Mouse (Mus musculus) myocyte (in vitro differentiated cells): ENCODE measurements at regions not wholly inside any gene's neighbourhood (a gene's known extent, or its start where the extent isn't known, plus 50 kb on each side); places are given as distances from the start of the nearest gene placed in this dataset.

ENCODE experiments used
- H3K27me3 ChIP-seq: one replicate; pipeline ENCODE4 v1.6.1; 2011; ENCODE audit not compliant: control insufficient read depth, insufficient read depth, insufficient read length
- H3K36me3 ChIP-seq: one replicate; pipeline ENCODE4 v1.6.1; 2011; ENCODE audit not compliant: control insufficient read depth, insufficient read depth
- H3K4me2 ChIP-seq: one replicate; pipeline ENCODE4 v1.6.1; 2011; ENCODE audit warnings: low read depth, control low read depth
- H3K4me3 ChIP-seq: one replicate; pipeline ENCODE4 v1.5.1; 2011; ENCODE audit warnings: mild to moderate bottlenecking, control low read depth, moderate library complexity
- H3K79me2 ChIP-seq: one replicate; pipeline ENCODE4 v1.6.1; 2011; ENCODE audit not compliant: control insufficient read depth, insufficient read depth
- H3ac ChIP-seq: one replicate; pipeline ENCODE4 v1.6.1; 2011; ENCODE audit not compliant: control insufficient read depth, insufficient read length
- CEBPB ChIP-seq: IDR thresholded peaks from 2 replicates; pipeline ENCODE4 v1.6.1; 2011; ENCODE audit warnings: mild to moderate bottlenecking, moderate library complexity; ENCODE audit not compliant: poor library complexity, insufficient read depth, severe bottlenecking
- E2F4 ChIP-seq: IDR thresholded peaks from one replicate; pipeline ENCODE4 v1.6.1; 2011; ENCODE audit warnings: mild to moderate bottlenecking, control low read depth, moderate library complexity; ENCODE audit not compliant: insufficient read depth
- MAX ChIP-seq: IDR thresholded peaks from one replicate; pipeline ENCODE4 v1.6.1; 2011; ENCODE audit warnings: low read depth, mild to moderate bottlenecking, control low read depth
- MYOD1 ChIP-seq, 3 experiments: IDR thresholded peaks; one replicate each; pipeline ENCODE4 v1.6.1; 2011; ENCODE audit warnings: control low read depth in 2 of 3, low read depth in 2 of 3, mild to moderate bottlenecking in 2 of 3, moderate library complexity in 1 of 3; ENCODE audit not compliant: insufficient read length in 2 of 3, control insufficient read depth in 1 of 3
- MYOG ChIP-seq, 3 experiments: IDR thresholded peaks; one replicate each; pipeline ENCODE4 v1.6.1; 2011; ENCODE audit warnings: control low read depth in 2 of 3, low read depth in 2 of 3, mild to moderate bottlenecking in 2 of 3; ENCODE audit not compliant: insufficient read length in 2 of 3, control insufficient read depth in 1 of 3, insufficient read depth in 1 of 3
- POLR2A ChIP-seq: IDR thresholded peaks from one replicate; pipeline ENCODE4 v1.6.1; 2011; ENCODE audit warnings: low read depth, mild to moderate bottlenecking, control low read depth, moderate library complexity; ENCODE audit not compliant: insufficient read length
- POLR2AphosphoS2 ChIP-seq: IDR thresholded peaks from one replicate; pipeline ENCODE4 v1.6.1; 2011; ENCODE audit warnings: low read depth, control low read depth; ENCODE audit not compliant: insufficient read length
- REST ChIP-seq: IDR thresholded peaks from one replicate; pipeline ENCODE4 v1.6.1; 2011; ENCODE audit warnings: mild to moderate bottlenecking, control low read depth, moderate library complexity; ENCODE audit not compliant: insufficient read depth, insufficient read length
- SRF ChIP-seq: IDR thresholded peaks from one replicate; pipeline ENCODE4 v1.6.1; 2011; ENCODE audit warnings: low read depth; ENCODE audit not compliant: control insufficient read depth, insufficient read length
- TCF12 ChIP-seq: IDR thresholded peaks from one replicate; pipeline ENCODE4 v1.6.1; 2011; ENCODE audit warnings: mild to moderate bottlenecking, control low read depth; ENCODE audit not compliant: poor library complexity, insufficient read depth, severe bottlenecking
- TCF3 ChIP-seq: IDR thresholded peaks from one replicate; pipeline ENCODE4 v1.6.1; 2011; ENCODE audit warnings: low read depth, control low read depth; ENCODE audit not compliant: insufficient read length
- USF1 ChIP-seq: IDR thresholded peaks from one replicate; pipeline ENCODE4 v1.6.1; 2011; ENCODE audit warnings: low read depth, mild to moderate bottlenecking, control low read depth, moderate library complexity

- Histone ChIP-seq H3K79me2 (no peaks in the 10 kb centered on the region), H3K27me3 (no peaks in the 10 kb centered on the region), H3K36me3 (no peaks in the 10 kb centered on the region), H3K4me3 (no peak overlapping the region), H3ac (no peak overlapping the region), H3K4me2 (no peak overlapping the region)
- no peak for TF ChIP-seq TCF3
- TF ChIP-seq CEBPB, result no peak
- no peak for TF ChIP-seq USF1
- TF ChIP-seq MYOD1 (IDR thresholded peaks at IDR 0.05; ENCODE audit: control insufficient read depth in 1 of 3, insufficient read length in 2 of 3, low read depth in 2 of 3), result peak in 1 of 3 experiments; percentile 53
- no peak for TF ChIP-seq SRF
- TF ChIP-seq MAX, result no peak
Observed at GRCm38 (mm10) chr10:66899724-66900123, 196.2 kb upstream of the Jmjd1c start.

DNA sequence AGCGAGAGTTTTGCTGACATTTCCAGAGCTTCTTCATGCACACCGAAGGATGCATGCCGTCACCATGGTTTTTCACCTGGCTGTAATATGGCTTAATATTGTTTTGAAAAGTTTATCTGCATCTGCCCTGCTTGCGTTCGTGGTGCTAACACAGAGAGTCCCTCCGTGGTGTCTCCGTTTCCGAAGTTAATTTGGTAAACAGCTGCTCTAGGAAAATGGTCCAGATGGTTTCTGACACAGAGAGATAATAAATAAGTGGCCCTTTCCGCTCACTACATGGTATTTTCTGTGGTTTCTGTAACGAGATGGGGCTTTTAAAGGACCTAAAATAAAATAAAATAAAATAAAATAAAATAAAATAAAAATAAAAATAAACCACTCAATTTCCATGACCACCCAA lies 195.1 kb upstream of the Jmjd1c start:
- Histone ChIP-seq H3K79me2 (no peaks in the 10 kb centered on the region), H3K27me3 (no peaks in the 10 kb centered on the region), H3ac (no peak overlapping the region), H3K4me2 (no peak overlapping the region), H3K36me3 (no peaks in the 10 kb centered on the region), H3K4me3 (no peak overlapping the region)
- no peak for TF ChIP-seq POLR2AphosphoS2
- no peak for TF ChIP-seq USF1
- no peak for TF ChIP-seq CEBPB
- TF ChIP-seq MYOD1 (IDR thresholded peaks at IDR 0.05; ENCODE audit: control insufficient read depth in 1 of 3, insufficient read length in 2 of 3, low read depth in 2 of 3), result no peak
- no peak for TF ChIP-seq MYOG (IDR thresholded peaks at IDR 0.05; ENCODE audit: control insufficient read depth in 1 of 3, insufficient read depth in 1 of 3, insufficient read length in 2 of 3, low read depth in 2 of 3)
- TF ChIP-seq POLR2A, result no peak
- no peak for TF ChIP-seq MAX
- no peak for TF ChIP-seq TCF3
- no peak for TF ChIP-seq TCF12

DNA sequence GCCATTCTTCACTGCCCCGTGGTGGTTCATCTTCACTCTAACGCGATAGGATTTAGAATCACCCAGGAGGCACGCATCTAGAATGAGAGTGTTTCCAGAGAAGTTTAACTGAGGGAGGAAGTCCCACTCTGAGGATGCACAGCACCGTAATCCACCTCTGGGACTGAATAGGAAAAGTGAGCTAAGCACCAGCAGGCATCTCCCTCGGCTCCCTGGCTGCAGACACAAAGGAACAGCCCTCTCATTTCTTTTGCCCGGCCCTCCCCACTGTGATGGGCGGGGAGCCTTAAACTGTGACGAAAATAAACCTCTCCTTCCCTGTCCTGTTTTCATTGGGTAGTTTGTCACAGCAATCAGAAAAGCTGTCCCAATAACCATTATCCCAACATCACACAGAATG lies 194.1 kb upstream of the Jmjd1c start:
- no peaks in the 10 kb centered on the region for H3K36me3 ChIP-seq
- no peak for TF ChIP-seq E2F4
- TF ChIP-seq TCF12, result no peak
- no peak overlapping the region for H3K4me3 ChIP-seq
- no peaks in the 10 kb centered on the region for H3K27me3 ChIP-seq
- H3K79me2 ChIP-seq, result no peaks in the 10 kb centered on the region
- H3K4me2 ChIP-seq, result no peak overlapping the region
- no peak overlapping the region for H3ac ChIP-seq

- Histone ChIP-seq H3K4me3 (no peak overlapping the region), H3K79me2 (no peaks in the 10 kb centered on the region), H3ac (no peak overlapping the region), H3K4me2 (peak overlapping the region; percentile 61), H3K27me3 (no peaks in the 10 kb centered on the region), H3K36me3 (no peaks in the 10 kb centered on the region)
- TF ChIP-seq CEBPB (peak; percentile 81), USF1 (no peak), MYOD1 (IDR thresholded peaks at IDR 0.05; ENCODE audit: control insufficient read depth in 1 of 3, insufficient read length in 2 of 3, low read depth in 2 of 3) (peak in 1 of 3 experiments; percentile 6)
Observed at GRCm38 (mm10) chr10:66904552-66905367, 191.2 kb upstream of the Jmjd1c start.

- TF ChIP-seq SRF (no peak), E2F4 (no peak), POLR2A (no peak), MYOG (IDR thresholded peaks at IDR 0.05; ENCODE audit: control insufficient read depth in 1 of 3, insufficient read depth in 1 of 3, insufficient read length in 2 of 3, low read depth in 2 of 3) (no peak), USF1 (no peak), TCF3 (no peak), POLR2AphosphoS2 (no peak), MYOD1 (IDR thresholded peaks at IDR 0.05; ENCODE audit: control insufficient read depth in 1 of 3, insufficient read length in 2 of 3, low read depth in 2 of 3) (no peak), REST (no peak)
- Histone ChIP-seq H3ac (no peak overlapping the region), H3K4me2 (no peak overlapping the region), H3K36me3 (no peaks in the 10 kb centered on the region), H3K79me2 (no peaks in the 10 kb centered on the region), H3K4me3 (no peak overlapping the region), H3K27me3 (no peaks in the 10 kb centered on the region)
Observed at GRCm38 (mm10) chr10:66907842-66908241, 188.1 kb upstream of the Jmjd1c start.
